Mouse (Mus musculus) lung, postnatal 0 days (tissue): ENCODE measurements around the gene Ptp4a2.

Experiments used
- CTCF ChIP-seq: IDR thresholded peaks from 2 replicates; pipeline ENCODE4 v1.5.1; 2016; ENCODE audit warnings: antibody characterized with exemption, mild to moderate bottlenecking
- EP300 ChIP-seq: IDR thresholded peaks from 2 replicates; pipeline ENCODE4 v1.6.1; 2016; ENCODE audit warnings: antibody characterized with exemption, mild to moderate bottlenecking, control low read depth

DNA sequence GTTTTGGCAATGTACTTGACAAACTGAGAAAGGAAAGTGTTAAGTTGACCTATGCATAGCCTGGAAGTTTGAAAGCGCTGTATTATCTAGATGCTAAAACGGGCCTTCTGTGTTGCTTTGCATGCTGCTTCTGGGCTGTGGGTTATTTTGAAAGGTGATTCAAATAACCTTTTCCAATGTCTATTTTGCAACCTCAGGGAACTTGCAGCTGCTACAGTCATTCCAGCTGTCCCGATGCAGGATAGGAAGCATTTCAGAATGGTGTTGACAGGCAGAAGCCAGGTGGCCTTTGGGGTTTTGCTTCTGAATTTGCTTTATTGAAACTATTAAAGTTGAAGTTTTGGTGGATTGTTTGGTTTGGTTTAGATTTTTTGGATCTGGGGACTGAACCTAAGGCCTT is 17.1 kb downstream of the Ptp4a2 start:
- TF ChIP-seq CTCF (no peak), EP300 (0 out of 2 replicates have a peak, but pooled peaks have one; percentile 12)
